Mouse (Mus musculus): Measurements from ENCODE around the gene Ip6k2.
A peak's percentile ranks its signal among the peaks of the same experiment; 100 is the strongest.

The Ip6k2 gene

GRCm38 (mm10) chr9:108783548-108784463, at the start of gene Ip6k2:
Gene Ip6k2 (plus strand): TSS chr9:108783796.
- peak; percentile 97 to 98 for DNase-seq

GRCm38 (mm10) chr9:108734626-108735025, 49.0 kb upstream of the Ip6k2 start:
- DNase-seq: no peak

- no peak for DNase-seq
These were observed 44.4 kb upstream of the Ip6k2 start for GRCm38 (mm10) chr9:108739239-108739638.

- DNase-seq: no peak
These were observed 43.5 kb upstream of the Ip6k2 start for GRCm38 (mm10) chr9:108740062-108740461.

DNA sequence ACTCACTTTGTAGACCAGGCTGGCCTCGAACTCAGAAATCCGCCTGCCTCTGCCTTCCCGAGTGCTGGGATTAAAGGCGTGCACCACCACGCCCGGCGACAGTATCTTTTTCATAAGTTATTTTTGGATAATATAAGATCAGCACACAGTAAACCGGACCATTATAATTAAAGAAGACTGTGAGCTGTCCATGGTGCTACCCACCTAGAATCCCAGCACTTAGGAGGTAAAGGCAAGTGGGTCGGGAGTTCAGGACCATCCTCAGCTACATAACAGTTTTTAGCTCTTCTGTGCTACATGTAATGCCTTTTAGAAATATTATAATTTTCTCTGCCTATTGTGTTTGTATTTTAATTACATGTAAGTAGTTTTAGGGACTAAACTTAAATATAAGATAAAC, 41.5 kb upstream of the Ip6k2 start:
- DNase-seq: no peak

DNA sequence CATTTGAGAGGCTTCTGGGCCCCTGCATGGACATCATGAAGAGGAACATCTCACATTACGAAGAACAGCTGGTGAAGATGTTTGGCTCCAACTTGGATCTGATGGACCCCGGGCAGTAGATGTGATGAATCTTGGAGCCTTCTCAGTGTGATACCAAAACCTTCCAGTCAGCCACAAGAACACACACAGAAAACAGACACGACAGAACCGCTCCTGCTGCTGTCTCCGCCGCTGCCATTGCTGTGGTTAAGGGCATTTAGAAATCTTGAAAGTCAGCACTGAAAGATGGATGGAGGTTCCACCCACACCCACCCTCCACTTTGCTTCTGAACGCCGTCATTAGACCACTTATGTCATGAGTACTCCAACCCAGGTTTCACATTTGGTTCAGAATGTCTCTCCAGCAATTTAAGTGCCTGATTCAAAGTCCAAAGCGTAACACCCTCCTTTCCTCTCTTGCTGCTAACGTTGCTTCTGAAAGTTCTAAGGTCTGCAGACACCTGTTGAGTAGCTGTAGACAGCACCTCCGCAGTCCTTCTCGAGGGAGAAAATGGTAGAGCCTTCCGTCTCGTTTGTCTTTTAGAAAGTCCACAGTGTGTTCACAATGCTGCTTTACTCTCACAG, 36.6 kb upstream of the Ip6k2 start:
- DNase-seq: no peak

DNA sequence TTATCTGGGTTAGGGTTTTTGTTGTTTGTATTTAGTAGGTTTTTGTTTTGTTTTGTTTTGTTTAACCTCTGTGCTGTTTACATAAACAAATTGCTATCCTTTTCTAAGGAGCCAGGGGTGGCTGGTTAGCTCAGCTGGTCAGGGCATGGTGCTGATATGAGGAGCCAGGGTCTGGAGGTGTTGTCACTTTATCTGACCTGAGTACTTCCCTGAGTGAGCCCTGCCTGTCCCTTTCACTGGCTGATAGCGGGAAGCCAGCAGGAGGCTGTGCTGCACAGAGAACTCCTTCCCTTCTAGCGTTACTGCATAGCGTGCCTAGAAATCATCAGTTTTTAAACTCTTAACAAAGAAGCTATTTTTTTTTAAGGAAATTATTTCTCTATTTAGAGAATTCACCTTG, 35.9 kb upstream of the Ip6k2 start:
- DNase-seq: no peak

GRCm38 (mm10) chr9:108748600-108749183, 34.9 kb upstream of the Ip6k2 start:
- DNase-seq: peak; percentile 27 to 35

DNA sequence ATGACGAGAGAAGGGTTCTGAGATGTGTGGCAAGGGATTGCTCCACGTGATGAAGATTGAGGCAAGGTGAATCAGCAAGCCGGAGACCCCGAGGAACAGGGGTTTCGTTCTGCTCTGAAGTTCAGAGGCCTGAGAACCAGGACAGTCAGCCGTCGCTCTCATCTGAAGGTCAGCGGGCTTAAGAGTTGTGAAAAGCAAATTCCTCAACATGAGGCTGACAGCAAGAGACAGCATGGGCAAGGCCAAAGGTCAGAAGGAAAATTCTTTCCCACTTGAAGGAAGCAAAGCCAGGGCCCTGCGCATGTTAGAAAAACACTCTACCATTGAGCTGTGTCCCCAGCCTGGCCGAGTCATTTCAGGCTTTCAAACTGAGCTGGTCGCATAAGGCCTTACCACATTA, 33.0 kb upstream of the Ip6k2 start:
- DNase-seq: no peak

DNA sequence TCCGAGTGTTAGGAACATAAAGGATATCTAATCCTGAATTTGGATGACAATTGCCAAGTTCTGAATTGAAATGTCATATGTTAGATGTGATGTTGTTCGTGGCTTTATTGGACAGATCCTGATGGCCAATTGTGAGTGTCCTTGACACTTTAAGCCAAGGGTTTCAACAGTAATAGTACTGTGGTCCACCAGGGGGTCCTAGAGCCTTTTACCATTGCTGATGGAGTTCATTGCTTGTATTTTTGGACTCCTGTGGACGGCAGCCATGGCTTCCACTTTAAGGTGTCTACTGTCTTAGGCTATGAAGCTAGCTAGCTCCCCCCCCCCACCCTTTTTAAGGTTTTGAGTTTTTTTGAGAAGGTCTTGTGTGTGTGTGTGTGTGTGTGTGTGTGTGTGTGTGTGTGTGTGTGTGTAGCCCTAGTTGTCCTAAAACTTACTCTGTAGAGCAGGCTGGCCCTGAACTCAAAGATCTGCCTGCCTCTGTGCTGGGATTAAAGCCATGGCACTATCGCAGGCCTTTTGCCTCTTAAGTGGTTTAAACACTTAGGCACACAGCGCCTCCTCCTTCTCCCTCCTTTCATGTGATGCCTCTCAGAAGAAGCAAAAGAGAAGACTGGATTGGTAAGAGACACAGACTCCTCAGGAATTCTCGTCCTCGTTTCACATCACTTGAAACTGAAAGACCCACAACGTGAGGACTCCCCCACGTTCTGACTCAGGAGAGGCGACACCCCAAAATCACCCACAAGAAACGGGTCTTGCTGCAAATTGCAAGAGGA, 31.3 kb upstream of the Ip6k2 start:
- no peak for DNase-seq

GRCm38 (mm10) chr9:108753326-108753725, 30.3 kb upstream of the Ip6k2 start:
- DNase-seq: peak; percentile 81 to 86

DNA sequence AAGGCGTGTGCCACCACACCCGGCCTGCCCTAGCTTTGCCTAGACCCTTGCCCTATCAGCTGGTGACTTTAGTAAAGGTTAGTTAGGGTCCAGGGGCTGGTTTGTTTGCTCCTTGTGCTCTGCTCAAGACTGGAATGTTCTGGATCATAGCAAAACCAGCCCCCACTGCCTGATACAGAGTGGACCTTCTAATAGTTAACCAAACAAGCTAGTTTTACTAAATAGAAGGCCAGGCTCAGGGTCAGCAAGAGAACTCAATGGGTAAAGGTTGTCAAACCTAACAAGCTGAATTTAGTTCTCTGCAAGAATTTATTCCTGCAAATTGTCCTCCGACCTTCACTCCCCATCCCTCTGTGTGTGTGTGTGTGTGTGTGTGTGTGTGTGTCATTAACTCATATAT, 29.6 kb upstream of the Ip6k2 start:
- no peak for DNase-seq

- DNase-seq: peak in 1 of 2 experiments; percentile 11
These were observed 29.2 kb upstream of the Ip6k2 start for GRCm38 (mm10) chr9:108754423-108754822.

DNA sequence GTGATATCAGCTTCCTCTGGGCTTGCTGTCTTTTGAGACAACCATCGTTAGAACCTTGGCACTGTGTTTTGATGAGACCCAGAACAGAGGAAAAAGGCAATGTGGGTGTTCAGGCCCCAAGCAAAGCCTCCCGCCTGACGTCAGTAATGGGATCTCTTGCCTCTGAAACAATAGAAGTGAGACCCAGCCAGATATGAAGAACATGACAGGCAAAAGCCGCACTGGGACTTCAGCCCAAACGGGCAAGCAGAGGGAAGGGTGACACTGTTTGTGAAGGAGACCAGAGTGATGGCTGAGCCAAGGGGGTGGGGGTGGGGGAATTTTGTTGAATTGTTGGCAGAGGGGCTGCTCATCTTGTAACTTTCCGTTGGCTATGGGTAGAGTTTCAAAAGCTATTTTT, 26.2 kb upstream of the Ip6k2 start:
- DNase-seq: no peak

GRCm38 (mm10) chr9:108759121-108759520, 24.5 kb upstream of the Ip6k2 start:
- no peak for DNase-seq

- peak; percentile 38 to 57 for DNase-seq
These were observed 23.8 kb upstream of the Ip6k2 start for GRCm38 (mm10) chr9:108759805-108760204.

GRCm38 (mm10) chr9:108761561-108761960, 22.0 kb upstream of the Ip6k2 start:
- no peak for DNase-seq

DNA sequence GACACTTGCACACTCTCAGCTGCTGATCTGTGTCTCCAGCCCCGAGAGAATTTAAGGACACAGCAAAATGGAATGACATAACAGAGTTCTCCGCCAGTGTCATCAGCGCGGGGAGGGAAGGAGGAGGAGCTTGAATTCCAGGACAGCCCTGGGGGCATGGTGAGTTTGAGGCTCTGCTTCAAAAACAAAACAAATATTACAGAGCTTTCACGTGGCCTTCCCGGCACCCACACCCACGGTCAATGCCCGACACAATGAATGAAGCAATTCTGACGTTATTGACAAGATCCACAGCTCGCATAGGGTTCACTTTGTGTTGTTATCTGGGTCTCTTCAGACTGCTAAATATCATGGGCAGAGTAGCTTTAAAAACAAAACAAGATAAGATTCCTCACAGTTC, 18.6 kb upstream of the Ip6k2 start:
- no peak for DNase-seq

- DNase-seq: no peak
These were observed 7.0 kb upstream of the Ip6k2 start for GRCm38 (mm10) chr9:108776614-108777013.

DNA sequence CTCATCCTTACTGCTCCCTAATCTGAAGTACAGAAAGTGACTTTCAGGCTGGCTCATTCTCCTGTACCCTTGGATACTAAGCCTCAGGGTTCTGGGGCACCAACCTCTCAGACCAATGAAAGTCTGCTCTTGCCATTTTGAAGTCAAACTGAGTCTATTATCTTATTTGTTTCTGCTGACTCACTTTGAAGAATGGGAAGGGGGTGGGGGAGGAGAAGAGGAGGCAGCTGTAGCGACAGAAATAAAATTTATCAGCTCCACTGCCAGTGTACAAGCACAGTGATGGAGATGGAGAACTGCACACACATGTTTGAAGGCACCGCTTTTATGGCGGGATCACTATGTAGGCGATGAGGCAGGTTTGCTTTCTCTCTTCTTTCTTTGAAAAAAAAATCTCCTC, 6.3 kb upstream of the Ip6k2 start:
- no peak for DNase-seq

- no peak for DNase-seq
These were observed 2.6 kb upstream of the Ip6k2 start for GRCm38 (mm10) chr9:108780959-108781358.

DNA sequence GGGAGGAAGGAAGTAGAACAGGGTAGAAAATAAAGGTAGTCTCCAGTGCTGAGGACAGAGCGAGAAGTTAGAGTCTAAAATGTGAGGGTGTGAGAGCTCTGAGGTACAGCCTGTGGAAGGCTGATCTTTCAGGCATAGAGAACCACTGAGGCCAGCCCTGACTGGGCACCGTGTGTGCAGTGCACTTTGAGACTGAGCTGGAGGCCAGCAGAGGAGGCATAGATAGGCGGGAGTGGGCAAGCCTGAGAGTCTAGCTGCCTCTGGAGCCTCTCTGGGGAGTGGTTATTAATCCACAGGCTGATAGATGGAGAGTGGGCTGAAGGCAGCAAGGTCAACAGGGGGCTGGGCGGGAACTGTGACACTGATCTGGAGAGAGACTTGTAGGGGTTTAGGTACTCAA, 1.7 kb upstream of the Ip6k2 start:
- no peak for DNase-seq
